Mouse (Mus musculus) left cerebral cortex, postnatal 36 days (tissue): Measurements from ENCODE around the gene Tnfsf14. TPM values are rescaled to one million over a fixed set of nuclear protein-coding genes. Genes with fewer than 3 reads are reported as not detected.

Source experiments
- DNase-seq, 2 experiments: peaks; one replicate each; pipeline ENCODE4 v3.0.0; 2021 to 2022; ENCODE audit warnings: low spot score in 2 of 2, mixed read lengths in 1 of 2
- intact Hi-C: fragments of 180-260 bp; cut with DNase I; formaldehyde crosslinking; loops from one replicate; pipeline ENCODE4 v1.15.1; 2025
- microRNA-seq: library from miRNA; unstranded; fragments of <30 nt; microRNA quantifications from one replicate; pipeline ENCODE4 v1.2.0, GENCODE M21; 2022
- total RNA-seq, 2 experiments: library from RNA; stranded (reverse); gene quantifications; 2 replicates each; pipeline ENCODE4 v1.2.3; 2021

Gene Tnfsf14
- total RNA-seq, 2 experiments from 2014 or later, result not detected

DNA sequence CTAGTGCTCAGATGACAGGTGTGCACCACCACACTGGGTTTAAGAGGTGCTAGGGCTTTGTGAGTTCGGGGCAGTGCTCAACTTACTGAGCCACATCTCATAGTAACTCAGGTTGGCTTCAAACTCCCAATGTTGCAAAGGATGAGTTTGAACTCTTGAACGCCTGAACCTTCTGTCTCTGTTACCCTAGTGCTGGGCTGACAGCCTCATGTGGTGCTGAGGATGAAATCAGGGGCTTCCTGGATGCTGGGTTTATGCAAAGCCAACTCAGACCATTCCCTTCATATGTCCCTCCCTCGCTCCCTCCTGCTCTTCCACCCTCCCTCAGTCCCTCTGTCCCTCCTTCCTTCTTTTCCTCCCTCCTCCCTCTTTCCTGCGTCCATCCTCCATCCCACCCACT is 45.6 kb downstream of the Tnfsf14 start:
- intact Hi-C loops, result no loop called here
- no peak for DNase-seq

DNA sequence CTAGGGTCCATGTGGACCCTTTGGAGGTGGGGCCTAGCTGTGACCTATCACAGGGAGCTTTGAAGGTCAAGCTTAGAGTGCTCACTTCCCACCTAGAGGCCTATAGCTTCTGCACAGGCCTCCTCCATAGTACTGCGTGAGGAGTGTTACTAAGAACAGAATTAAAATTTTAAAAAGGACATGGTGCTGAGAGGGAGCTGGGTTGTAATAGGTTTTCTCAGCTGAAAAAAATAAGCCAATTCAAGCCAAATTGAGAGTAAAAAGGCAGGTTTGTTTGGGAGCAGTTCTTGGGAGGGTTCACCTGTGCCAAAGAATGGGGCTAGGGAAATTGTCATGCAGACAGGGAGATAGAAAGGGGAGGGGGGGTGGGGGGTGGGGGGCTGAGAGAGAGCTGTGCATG is 48.9 kb downstream of the Tnfsf14 start:
- no peak for DNase-seq
- intact Hi-C loops, result no loop called here

DNA sequence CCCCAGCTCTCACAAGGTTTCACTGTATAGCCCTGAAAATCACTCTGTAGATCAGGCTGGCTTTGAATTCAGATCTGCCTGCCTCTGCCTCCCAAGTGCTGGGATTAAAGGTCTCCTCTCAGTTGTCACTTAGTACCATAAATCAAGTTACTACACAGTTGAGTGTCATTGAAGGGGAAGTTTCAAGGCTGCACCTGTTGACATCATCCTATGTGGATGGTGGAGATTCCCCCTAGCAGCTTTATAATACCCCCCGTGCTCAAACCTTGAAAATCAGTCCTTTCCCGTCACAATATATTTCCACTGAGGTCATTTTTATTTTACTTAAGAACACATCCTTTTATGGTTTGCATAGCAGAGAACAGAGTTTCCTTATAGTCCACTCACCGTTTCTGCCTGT is 50.3 kb downstream of the Tnfsf14 start:
- DNase-seq, result no peak
- intact Hi-C loops, result no loop called here

DNA sequence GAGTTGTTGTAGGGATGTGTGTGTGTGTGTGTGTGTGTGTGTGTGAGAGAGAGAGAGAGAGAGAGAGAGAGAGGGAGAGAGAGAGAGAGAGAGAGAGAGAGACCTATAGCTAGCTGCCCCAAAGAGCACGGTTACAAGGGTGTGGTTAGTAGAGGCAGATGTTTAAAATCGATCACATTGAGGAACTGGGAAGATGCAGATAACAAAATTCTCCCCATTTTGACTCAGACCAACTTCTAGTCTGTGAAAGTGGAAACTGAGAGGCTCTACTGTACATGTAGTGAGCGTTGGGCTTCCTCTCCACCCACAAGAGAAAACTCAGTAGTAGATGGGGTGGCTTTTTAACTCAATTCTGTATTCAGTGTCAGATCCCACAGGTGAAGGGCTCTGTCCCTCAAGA is 54.3 kb downstream of the Tnfsf14 start:
- intact Hi-C loops, result no loop called here
- DNase-seq, result no peak

Small RNA genes within 50 kb of the gene (microRNA-seq; reads per million reads assigned to microRNA genes)
- gene Mir6978, result not detected

Other genes with a start within 250 kb of the Tnfsf14 start
- gene Acer1, start 212.1 kb downstream of the Tnfsf14 start, total RNA-seq, result not detected
- gene Clpp, start 203.9 kb downstream of the Tnfsf14 start, total RNA-seq, result 10 to 100 TPM; 66.6 to 68.3 TPM
- 10 to 100 TPM; 20.5 to 26.2 TPM for gene Alkbh7, start 196.8 kb downstream of the Tnfsf14 start, total RNA-seq
- gene Pspn, start 194.2 kb downstream of the Tnfsf14 start, total RNA-seq, result not detected
- gene Gtf2f1, start 182.9 kb downstream of the Tnfsf14 start, total RNA-seq, result 10 to 100 TPM; 63.4 to 65.3 TPM
- under 1 TPM; 0.27 to 0.34 TPM for gene Gm17949, start 182.7 kb downstream of the Tnfsf14 start, total RNA-seq
- 100 to 1,000 TPM; 106 to 112 TPM for gene Khsrp, start 162.7 kb downstream of the Tnfsf14 start, total RNA-seq
- not detected for gene Slc25a41, start 152.5 kb downstream of the Tnfsf14 start, total RNA-seq
- 1 to 10 TPM in 1 of 2 experiments, under 1 TPM in 1; 0.32 to 1.3 TPM for gene Crb3, start 135.1 kb downstream of the Tnfsf14 start, total RNA-seq
- gene Slc25a23, start 134.3 kb downstream of the Tnfsf14 start, total RNA-seq, result 100 to 1,000 TPM; 347 to 354 TPM
- 1 to 10 TPM; 1.7 to 2.5 TPM for gene Dennd1c, start 115.7 kb downstream of the Tnfsf14 start, total RNA-seq
- 100 to 1,000 TPM; 620 to 748 TPM for gene Tubb4a, start 106.4 kb downstream of the Tnfsf14 start, total RNA-seq
- gene Tnfsf9, start 88.9 kb downstream of the Tnfsf14 start, total RNA-seq, result under 1 TPM; 0.25 to 0.41 TPM
- gene Cd70, start 44.4 kb downstream of the Tnfsf14 start, total RNA-seq, result under 1 TPM in 1 of 2 experiments, not detected in 1; 0.52 TPM
- gene C3, start 34.0 kb upstream of the Tnfsf14 start, total RNA-seq, result under 1 TPM; 0.59 to 0.74 TPM
- gene Gpr108, start 54.3 kb upstream of the Tnfsf14 start, total RNA-seq, result 10 to 100 TPM; 23.2 to 23.4 TPM
- 1 to 10 TPM; 5.3 to 9.2 TPM for gene Trip10, start 55.3 kb upstream of the Tnfsf14 start, total RNA-seq
- gene Vav1, start 84.9 kb upstream of the Tnfsf14 start, total RNA-seq, result 1 to 10 TPM; 3.7 to 4.7 TPM
- gene Adgre1, start 164.5 kb upstream of the Tnfsf14 start, total RNA-seq, result 1 to 10 TPM; 5.1 to 5.9 TPM